Mouse (Mus musculus): Measurements from ENCODE around the gene Enpp3.
A peak's percentile ranks its signal among the peaks of the same experiment; 100 is the strongest.

The Enpp3 gene

DNA sequence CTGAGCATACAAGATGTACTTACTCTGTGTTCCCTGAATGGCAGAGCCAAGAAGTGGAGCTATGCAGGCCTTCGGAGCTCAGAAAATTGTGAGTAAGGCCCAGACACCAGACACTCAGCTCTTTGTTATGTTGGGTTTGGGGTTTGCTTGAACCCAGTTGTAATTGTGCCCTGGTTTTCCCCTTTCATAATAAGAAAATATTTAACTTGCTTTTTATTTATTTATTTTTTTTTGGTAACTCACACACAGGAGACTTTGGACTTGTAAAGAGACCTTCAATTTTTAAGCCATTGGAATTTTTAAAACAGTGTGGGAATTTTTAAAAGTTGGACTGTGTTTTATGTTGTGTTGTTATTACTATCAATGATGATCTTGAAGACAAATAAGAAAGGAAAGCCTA lies at the start of gene Enpp3:
TSS of gene Enpp3 (minus strand) at position 148 of the 400 bp plus-strand sequence.
- DNase-seq (ENCODE audit: extremely low spot score, low read depth, low spot score): no peak

DNA sequence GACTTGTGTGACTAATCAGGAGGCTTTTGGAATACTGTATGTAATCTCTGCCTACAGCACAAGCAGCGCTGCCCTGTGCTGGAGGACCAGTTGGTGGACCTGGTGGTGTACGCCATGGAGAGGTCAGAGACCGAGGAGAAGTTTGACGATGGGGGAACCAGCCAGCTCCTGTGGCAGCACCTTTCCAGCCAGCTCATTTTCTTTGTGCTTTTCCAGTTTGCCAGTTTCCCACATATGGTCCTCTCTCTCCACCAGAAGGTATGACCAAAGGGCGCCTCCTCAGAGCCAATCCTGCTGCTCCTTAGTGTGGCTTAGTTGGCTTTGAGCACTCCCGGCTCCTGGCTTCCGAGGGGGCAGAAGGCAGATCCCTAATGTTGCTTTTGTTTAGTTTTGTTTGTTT lies 45.7 kb upstream of the Enpp3 start:
- DNase-seq (ENCODE audit: extremely low spot score, low read depth, low spot score): no peak

DNA sequence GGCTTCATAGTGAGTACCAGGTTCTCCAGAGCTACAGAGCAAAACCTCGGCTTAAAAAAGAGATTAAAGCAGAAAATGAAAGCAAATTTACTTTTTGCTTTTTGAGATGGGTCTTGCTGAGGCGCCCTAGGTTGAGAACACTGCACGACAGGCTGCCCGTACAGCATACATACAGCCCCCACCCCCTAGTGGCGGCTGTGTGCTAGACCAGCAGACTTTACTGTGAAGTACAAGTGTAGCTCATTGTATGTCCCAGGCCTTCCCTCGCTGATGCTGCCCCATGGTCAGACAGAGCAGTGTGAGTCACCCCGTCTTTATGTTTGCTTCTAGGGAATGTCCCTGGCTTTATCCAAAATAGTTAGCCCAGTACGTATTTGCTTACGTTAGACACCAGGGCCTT lies 43.4 kb upstream of the Enpp3 start:
- DNase-seq (ENCODE audit: extremely low spot score, low read depth, low spot score): no peak

DNA sequence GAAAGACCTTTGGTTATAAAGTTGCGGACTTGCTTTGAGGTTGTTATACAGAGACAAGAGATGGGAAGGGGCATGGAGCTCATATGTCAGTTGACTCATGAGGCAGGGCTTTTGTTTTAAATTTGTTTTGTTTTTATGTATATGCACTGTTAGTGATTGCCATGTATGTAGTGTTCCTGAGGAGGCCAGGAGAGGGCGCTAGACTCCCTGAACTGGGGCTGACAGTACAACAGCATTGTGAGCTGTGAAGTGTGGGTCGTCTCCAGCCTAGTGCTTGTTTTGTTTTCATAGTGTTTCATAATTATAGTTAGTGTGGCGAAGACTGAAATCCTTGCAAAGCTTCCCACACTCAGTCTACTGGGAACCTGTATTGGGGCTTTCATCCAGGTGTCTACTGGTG lies 31.0 kb upstream of the Enpp3 start:
- DNase-seq (ENCODE audit: extremely low spot score, low read depth, low spot score): no peak

DNA sequence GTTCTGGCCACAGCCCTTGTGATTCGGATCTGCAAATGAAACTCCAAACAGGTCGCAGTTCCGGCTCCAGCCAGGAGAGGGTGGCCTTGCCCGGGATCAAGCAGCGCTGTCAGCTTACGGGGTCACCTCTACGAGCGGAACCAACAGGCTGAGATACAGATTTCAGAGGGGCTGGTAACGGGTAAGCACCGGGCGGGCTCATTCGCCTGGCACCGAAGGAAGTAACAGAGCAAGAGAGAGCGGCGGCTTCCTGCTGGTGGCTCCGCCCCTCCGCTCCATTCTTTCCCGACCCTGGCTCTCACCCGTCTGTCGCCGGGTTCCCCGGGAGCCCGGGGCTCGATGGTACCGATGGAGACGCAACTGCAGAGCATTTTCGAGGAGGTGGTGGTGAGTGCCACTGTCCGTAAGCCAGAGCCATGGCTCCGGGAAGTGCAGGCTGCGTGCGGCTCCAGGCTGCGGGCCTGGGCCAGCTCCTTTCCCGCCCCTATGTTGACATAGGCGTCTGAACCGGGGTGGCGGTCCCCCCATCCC lies 27.2 kb upstream of the Enpp3 start, which contains the start of gene Med23:
TSS of gene Med23 (plus strand) at position 227 of the 531 bp plus-strand sequence.
- DNase-seq (ENCODE audit: extremely low spot score, low read depth, low spot score): peak; percentile 97

DNA sequence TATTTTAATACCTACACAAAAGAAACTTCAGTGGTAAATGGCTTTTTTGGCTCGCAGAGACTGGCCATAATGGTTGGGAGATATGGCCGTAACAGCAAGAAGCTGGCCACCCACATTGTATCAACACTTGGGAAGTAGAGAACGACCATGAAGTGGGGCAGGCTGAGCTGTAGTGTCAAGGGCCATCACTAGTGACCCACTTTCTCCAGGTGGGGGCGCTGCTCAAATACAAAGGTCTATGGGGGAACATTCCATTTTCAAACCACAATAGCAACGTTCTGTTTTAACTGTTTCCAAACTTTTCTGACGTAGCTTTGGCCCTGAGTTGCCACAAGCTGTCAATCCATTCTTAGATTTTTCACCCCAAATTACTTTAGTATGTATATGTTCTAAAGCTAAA lies 21.8 kb upstream of the Enpp3 start:
- DNase-seq (ENCODE audit: extremely low spot score, low read depth, low spot score): no peak

DNA sequence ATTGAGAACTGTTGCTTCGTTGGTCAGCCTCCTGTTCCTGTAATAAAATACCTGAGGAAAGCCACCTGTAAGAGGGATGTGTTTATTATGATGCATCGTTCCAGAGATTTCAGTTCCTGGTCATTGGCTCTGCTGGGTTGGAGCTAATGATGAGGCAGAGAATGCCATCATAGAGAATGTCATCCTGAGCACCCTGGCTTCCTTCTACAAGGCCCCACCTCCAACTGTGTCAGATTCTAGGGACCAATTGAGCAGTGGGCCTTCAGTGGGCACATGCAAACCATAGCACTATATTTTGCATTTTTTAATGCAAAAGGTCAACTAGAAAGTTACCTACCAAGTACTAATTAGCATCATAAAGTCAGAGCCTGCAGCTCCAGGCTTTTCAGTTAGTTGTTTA lies 20.5 kb upstream of the Enpp3 start:
- no peak for DNase-seq (ENCODE audit: extremely low spot score, low read depth, low spot score)

DNA sequence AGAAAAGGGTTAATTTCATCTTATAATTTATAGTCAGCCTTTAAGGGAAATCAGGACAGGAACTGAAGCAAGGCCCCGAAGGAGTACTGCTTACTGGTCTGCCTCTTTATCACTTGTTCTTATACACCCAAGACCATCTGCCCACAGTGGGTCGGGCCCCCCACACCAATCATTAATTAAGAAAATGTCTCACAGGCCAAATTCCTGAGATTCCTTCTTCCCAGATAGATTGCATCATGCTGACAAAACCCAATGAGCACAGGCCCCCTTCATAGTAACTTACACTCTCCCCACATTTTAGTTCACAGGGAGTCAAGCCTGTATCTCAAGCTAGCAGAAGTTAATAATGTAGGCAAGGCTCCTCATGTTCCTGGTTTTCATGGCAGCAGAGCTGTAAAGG lies 625 bp downstream of the Enpp3 start:
- DNase-seq (ENCODE audit: extremely low spot score, low read depth, low spot score): no peak

DNA sequence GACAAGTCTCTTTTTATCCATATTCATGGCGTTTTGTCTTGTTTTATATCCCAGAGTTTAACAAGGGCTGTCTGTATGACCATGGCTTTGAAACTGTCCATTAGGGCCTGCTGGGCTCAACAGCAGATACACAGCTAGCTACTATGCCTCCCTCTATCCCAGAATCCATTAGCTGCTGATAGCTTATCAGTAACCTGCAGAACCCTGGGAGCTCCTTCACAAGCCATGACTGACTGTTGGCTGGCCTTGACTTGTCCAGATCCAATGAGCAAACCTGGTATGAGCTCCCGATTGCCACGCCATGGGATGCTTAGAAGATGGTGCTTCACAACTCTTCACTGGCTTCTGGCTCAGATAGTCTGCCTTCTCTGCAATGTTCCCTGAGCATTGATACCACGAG lies 1.8 kb downstream of the Enpp3 start:
- no peak for DNase-seq (ENCODE audit: extremely low spot score, low read depth, low spot score)

DNA sequence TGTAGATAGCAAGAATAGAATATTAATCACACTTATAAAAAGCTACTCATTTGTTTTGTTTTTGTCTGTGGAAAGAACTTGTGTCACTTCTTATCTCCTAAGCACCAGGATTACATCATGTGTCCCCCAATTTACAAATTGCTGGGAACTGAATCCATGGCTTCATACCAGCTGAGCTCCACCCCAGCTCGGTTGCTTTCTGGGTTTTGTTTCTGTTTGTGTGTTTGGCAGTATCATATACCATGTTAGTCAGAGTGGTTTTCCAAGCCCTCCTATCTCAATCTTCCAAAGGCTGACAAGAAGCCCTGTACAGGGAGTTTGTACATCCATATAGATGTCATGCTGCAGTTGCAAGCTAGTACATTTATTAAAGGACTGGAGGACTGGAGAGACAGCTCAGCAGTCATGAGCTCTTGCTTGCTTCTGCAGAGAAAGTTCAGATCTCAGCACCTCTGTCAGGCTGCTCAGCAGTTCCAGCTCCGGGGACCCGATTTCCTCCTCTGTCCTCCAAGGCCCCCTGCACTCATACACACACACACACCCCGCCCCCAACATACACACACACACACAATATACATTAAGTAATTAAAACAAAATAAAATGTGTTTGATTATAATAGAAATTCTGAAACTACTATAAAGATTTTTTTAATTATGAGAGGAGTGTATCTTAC lies 6.1 kb downstream of the Enpp3 start:
- DNase-seq (ENCODE audit: extremely low spot score, low read depth, low spot score): no peak

DNA sequence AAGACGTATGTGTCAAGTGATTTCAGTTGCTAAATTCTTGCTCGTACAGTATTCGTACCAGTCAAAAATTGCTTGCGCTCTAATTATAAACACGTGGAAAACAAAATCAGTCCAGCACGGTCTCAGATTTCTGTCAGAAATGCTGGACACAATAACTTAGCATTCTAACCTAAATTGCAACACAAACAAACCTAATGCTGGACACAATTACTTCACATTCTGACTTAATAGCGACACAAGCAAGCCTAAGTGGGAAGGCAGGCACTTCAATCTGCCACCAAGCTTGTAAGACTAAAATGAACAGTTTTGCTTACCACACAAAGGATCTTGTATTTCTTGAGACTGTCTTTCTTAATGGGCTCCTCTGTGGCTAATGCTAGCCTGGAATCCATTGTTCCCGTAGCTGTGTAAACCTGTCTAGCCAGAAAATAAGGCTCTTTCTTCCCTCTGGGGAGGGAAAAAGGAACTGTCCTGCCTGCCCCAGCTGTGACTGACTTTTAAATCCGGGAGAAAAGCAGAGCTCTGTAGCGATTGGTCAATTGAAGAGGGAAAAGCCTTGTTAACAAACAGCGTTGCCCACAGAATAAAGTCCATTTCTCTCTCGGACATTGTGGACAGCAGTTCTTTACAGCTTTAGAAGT lies 6.8 kb downstream of the Enpp3 start:
- DNase-seq (ENCODE audit: extremely low spot score, low read depth, low spot score): peak; percentile 44

DNA sequence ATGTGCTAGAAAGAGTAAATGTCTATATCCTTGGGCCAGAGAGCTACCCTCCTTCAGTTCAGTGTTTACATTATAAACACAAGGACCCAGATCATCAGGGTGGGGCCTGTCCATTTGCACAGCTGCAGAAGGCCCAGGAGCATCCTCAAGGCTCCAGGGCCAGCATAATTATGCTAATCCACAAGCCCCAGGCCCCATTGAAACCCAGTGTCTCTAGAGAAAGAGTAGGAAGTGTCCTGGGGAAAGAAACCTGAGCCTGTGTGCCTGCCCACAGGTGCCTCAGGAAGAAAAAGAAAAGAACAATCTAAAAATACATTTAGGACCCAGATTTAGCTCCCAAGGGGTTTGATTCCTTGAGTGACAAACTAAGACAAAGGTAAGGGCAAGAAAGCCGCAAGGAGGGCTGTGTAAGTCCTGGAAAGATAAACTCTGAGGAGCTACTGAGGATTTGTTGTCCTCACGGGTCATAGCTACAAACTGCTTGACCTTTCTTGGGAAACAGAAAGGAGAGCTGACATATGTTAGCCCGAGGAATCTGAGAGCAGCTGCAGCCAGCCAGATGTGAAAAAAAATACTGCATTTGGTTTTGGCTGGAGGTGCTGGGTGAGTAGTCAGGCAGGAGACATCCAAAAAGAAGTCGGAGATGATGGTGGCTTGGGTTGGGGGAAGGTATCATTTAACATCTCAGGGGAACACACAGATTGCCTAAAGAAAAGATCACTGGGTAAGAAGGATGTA lies 7.8 kb downstream of the Enpp3 start:
- no peak for DNase-seq (ENCODE audit: extremely low spot score, low read depth, low spot score)

DNA sequence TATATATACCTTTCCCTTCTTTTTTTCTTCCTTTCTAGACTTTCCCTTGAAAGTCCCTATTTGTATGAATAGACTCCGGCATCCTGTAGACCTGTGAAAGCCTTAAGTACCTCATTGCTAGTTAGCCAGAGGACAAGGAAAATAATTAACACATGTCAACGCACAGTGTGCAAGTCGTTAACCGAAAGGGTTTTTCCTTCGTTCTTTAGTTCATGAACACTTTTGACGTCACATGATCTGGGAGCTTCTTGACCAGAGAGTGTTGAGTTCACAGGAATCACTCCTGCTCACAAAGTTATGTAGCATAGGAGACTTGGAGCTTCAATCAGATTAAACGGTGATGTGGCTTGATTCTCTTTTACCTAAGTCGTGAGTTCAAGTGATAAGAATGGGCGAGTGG lies 10.3 kb downstream of the Enpp3 start:
- DNase-seq (ENCODE audit: extremely low spot score, low read depth, low spot score): no peak

DNA sequence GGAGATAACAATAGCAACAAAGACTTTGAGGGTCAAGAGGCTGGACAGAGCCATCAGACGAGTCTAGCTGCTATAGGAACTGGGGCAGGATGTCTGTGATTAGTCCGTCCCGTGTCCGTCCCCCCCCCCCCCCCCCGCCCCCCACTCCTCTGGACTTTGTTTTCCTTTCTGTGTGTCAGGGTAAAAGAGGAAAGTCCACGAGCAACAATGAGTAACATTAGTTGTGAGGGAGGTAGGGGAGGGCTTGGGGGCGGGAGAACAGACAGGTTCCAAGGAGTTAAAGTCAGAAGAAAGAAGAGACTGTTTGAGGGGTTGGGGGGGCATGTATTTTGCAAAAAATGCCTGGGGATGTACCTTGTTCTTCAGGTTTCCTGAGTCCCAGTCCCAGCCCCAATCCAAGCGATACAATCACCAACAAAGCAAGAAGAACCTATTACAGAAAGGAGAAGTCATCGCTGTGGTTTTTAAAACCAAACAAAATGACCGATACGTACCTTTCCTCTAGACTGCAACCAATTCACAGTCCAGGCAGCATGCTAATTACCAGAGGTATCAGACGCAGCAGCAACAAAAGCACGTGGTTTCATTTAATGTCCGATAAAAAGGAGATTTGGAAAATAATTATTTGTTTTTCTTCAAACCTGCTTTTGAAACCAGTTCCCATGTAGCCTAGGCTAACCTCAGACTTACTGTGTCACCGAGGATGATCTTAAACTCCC lies 11.1 kb downstream of the Enpp3 start:
- no peak for DNase-seq (ENCODE audit: extremely low spot score, low read depth, low spot score)

DNA sequence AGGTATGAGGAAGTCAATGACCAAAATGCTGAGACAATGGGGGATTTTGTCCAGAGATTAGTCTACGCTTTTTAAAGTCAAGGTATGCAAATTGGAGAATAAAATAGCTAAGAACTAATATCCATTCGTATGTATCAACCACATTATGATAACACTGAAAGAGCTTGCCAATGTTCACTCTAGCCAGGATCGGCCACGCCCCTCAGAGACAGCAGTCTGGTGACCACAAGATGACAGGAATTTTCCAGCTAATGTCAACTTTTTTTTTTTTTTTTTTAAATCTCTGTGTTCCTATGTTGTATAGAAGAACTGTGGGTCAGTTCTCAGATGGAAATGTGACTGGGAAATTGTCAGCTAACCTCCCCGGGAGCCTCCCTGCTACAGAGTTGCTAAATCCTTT lies 12.2 kb downstream of the Enpp3 start:
- DNase-seq (ENCODE audit: extremely low spot score, low read depth, low spot score): no peak

DNA sequence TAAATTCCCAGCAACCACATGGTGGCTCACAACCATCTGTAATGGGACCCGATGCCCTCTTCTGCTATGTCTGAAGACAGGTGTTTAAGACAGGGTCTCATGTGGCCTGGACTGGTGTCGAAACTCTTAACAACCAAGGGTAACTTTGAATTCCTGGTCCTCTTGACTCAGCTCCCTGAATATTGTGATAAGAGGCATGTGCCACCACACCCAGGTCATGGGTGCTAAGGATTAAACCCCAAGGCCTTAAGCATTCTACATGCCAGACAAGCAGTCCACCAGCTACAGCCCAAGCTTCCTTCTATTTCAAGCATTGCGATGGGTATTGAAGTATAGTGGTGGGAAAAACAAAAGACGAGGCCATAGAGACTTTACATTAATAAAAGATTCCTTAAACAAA lies 14.5 kb downstream of the Enpp3 start:
- no peak for DNase-seq (ENCODE audit: extremely low spot score, low read depth, low spot score)

DNA sequence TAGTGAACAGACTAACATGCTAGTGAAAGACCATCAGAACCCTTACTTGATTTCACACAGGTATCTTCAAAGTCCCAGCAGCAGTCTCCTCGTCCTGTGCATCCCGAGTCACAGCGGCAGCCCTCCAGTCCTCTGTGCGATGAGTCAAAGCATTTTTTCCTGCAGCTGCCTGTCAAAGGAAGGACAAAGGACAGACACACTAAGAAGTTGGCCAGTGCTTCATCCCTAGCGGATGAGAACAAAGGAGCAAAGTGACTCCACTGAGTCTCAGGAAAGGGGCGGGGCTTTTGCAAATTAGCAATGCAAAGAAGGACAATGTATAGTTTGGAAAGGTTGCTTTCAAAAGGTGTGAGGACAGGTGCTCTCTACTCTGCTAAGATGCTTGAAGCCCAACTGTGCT lies 16.5 kb downstream of the Enpp3 start:
- DNase-seq (ENCODE audit: extremely low spot score, low read depth, low spot score): no peak

DNA sequence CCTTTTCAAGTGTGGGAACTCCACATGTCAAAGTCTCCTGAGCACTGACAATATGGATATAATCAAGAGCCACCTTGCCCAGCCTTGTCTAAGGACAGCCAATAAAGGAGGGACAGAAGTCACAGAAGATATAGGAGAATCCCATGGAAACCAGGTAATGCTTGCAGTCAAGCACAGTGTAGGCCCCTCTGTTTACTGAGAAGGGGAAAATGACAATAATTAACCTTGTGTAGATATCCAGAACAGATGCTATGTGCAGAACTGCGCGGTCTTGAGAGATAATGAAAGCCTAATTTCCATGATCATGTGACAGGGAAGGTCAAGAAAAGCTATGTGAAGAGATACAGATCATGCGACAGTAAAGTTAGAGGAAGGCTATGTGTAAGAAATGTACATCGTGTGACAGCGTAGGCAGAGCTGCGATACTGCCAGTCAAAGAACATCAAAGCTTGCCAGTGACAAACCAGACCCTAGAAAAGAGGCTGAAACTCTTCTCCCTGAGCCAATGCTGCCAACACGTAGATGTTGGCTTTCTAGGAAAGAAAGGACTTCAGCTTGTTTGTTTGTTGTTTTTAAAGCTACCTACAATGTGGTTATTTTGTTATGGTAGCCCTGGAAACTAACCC lies 17.1 kb downstream of the Enpp3 start:
- no peak for DNase-seq (ENCODE audit: extremely low spot score, low read depth, low spot score)

DNA sequence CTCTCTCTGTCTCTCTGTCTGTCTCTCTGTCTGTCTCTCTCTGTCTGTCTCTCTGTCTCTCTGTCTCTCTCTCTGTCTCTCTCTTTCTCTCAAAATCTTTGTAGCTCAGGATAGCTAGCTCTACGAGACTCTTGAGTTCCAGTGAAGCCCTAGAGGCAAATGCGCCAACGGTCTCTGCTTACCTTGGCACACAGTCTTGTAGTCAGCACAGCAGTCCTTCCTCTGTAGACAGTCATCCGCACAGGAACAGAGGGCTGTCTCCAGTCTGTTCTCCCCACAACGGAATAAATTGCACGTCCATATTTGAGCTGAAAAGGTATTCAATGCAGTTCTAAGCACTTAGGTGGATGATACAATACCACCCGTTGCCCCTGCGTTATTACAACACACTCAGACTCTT lies 18.0 kb downstream of the Enpp3 start:
- no peak for DNase-seq (ENCODE audit: extremely low spot score, low read depth, low spot score)

DNA sequence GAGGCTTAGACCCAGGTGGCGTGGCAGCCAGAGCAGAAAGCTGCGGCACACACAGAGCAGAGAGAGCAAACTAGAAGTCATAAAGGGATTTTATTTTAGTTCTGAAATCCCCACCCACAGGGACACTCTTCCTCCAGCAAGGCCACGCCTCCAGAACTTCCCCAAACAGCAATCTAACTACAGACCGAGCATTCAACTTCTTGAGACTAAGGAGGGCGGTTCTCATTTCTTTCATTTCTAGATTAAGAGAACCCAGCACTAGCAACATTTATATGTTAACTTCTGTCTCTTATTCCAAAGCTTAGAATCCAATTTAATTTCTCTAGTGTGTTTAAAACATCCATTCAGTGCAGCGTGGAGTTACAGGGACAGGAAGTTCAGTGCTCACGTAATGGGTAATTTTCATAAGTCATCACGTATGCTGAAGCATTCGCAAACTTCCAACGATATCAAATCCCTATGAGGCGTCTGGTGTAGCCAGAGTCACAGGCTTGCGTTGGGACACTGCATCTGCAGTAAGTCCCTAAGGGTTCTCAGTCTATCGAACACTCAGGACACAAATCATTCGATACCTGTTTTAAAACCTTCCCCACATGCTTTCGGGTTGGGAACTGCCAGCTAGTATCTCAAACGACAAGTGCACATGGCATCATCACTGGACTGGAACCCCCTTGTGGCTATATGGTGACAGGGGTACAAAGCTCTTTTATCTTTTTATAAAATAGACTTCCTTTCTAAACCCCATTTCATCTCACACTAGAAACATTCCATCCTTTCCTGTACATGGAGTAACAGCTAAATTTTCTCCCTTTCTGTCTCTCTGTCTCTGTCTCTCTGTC lies 18.7 kb downstream of the Enpp3 start:
- no peak for DNase-seq (ENCODE audit: extremely low spot score, low read depth, low spot score)

Measured in hindlimb bud, embryonic 11.5 days (tissue).